Mouse (Mus musculus) hindbrain, embryonic 14.5 days (tissue): ENCODE results near the gene Parp9. TPM values are rescaled to one million over a fixed set of nuclear protein-coding genes. Genes with fewer than 3 reads are reported as not detected.

Experiments used
- polyA plus RNA-seq: library from polyadenylated mRNA; unstranded; fragments of >200 nt; fragmentation: Nextera tagmentation; extraction: Ambion mirVana; gene quantifications from 2 replicates; pipeline ENCODE4 v1.2.1, GENCODE M21; 2014

The Parp9 gene
- polyA plus RNA-seq, 1 experiment from 2014 or later, result 2.2 TPM

Other genes starting within 250 kb of the Parp9 start
- 44.9 and 56.2 TPM in 2 replicates for gene Dirc2, start 169.1 kb upstream of the Parp9 start, polyA plus RNA-seq
- gene Hspbap1, start 168.1 kb upstream of the Parp9 start, polyA plus RNA-seq, result 15.1 and 17.3 TPM in 2 replicates
- 0.38 and 0.66 TPM in 2 replicates for gene Parp14, start 66.9 kb upstream of the Parp9 start, polyA plus RNA-seq
- gene Dtx3l, start 681 bp downstream of the Parp9 start, polyA plus RNA-seq, result 1.2 and 1.7 TPM in 2 replicates
- gene Kpna1, start 40.3 kb downstream of the Parp9 start, polyA plus RNA-seq, result 90.4 and 105 TPM in 2 replicates
- gene Wdr5b, start 102.7 kb downstream of the Parp9 start, polyA plus RNA-seq, result 12.9 and 13.7 TPM in 2 replicates
- 129 and 139 TPM in 2 replicates for gene Fam162a, start 133.1 kb downstream of the Parp9 start, polyA plus RNA-seq
- gene Ccdc58, start 133.2 kb downstream of the Parp9 start, polyA plus RNA-seq, result 25.8 and 26.8 TPM in 2 replicates
- not detected in 2 replicates for gene Csta1, start 192.8 kb downstream of the Parp9 start, polyA plus RNA-seq
- 0.60 TPM in 1 of 2 replicates, not detected in the other for gene Stfa2l1, start 218.3 kb downstream of the Parp9 start, polyA plus RNA-seq
- 0.94 and 0.97 TPM in 2 replicates for gene Gm5483, start 245.7 kb downstream of the Parp9 start, polyA plus RNA-seq